Mouse (Mus musculus) central nervous system, embryonic 14 days (tissue): Measurements from ENCODE around the gene Aifm3. TPM values are rescaled to one million over a fixed set of nuclear protein-coding genes. Genes with fewer than 3 reads are reported as not detected.

Source experiments
- polyA plus RNA-seq: library from polyadenylated mRNA; depleted of rRNA; stranded (reverse); fragments of >200 nt; gene quantifications from 2 replicates; pipeline ENCODE4 v1.2.3, GENCODE M21; 2012; rRNA removed

Aifm3 gene
- polyA plus RNA-seq, result 16.5 and 20.2 TPM in 2 replicates

GRCm38 (mm10) chr16:17489469-17490111, at the start of gene Aifm3:
Gene Aifm3 (plus strand): TSS chr16:17489611.

GRCm38 (mm10) chr16:17451541-17452372, 37.7 kb upstream of the Aifm3 start, which contains the start of gene Crkl:
Gene Crkl (plus strand): TSS chr16:17451987.

GRCm38 (mm10) chr16:17508546-17509239, 19.3 kb downstream of the Aifm3 start, which contains the start of gene Lztr1:
Gene Lztr1 (plus strand): TSS chr16:17508688.

GRCm38 (mm10) chr16:17530640-17531288, 41.4 kb downstream of the Aifm3 start, which contains the start of gene Thap7:
Gene Thap7 (minus strand): TSS chr16:17531136.

Other genes starting within 250 kb of the Aifm3 start
- gene Tmem191c, start 213.5 kb upstream of the Aifm3 start, polyA plus RNA-seq, result 57.6 and 69.3 TPM in 2 replicates
- gene Serpind1, start 158.2 kb upstream of the Aifm3 start, polyA plus RNA-seq, result 1.1 and 1.5 TPM in 2 replicates
- gene Snap29, start 83.6 kb upstream of the Aifm3 start, polyA plus RNA-seq, result 12.6 and 13.4 TPM in 2 replicates
- 131 and 133 TPM in 2 replicates for gene Pi4ka, start 83.3 kb upstream of the Aifm3 start, polyA plus RNA-seq
- gene Crkl, start 37.6 kb upstream of the Aifm3 start, polyA plus RNA-seq, result 33.8 and 39.8 TPM in 2 replicates
- gene Lztr1, start 19.1 kb downstream of the Aifm3 start, polyA plus RNA-seq, result 264 and 273 TPM in 2 replicates
- 77.6 and 81.3 TPM in 2 replicates for gene Thap7, start 41.5 kb downstream of the Aifm3 start, polyA plus RNA-seq
- gene Lrrc74b, start 71.6 kb downstream of the Aifm3 start, polyA plus RNA-seq, result 0.45 and 0.53 TPM in 2 replicates
- 1.5 and 2.1 TPM in 2 replicates for gene P2rx6, start 72.3 kb downstream of the Aifm3 start, polyA plus RNA-seq
- 20.6 and 23.0 TPM in 2 replicates for gene Slc7a4, start 93.6 kb downstream of the Aifm3 start, polyA plus RNA-seq
- gene Smpd4, start 129.7 kb downstream of the Aifm3 start, polyA plus RNA-seq, result 96.9 and 97.1 TPM in 2 replicates
- gene Ccdc74a, start 156.9 kb downstream of the Aifm3 start, polyA plus RNA-seq, result 7.2 and 8.7 TPM in 2 replicates
- 66.0 and 74.6 TPM in 2 replicates for gene Med15, start 243.3 kb downstream of the Aifm3 start, polyA plus RNA-seq